Mouse (Mus musculus) neutrophil, adult 83 days (primary cell): ENCODE data around the gene Cntrob. TPM values are rescaled to one million over a fixed set of nuclear protein-coding genes. Genes with fewer than 3 reads are reported as not detected.

ENCODE experiments used
- total RNA-seq, 2 experiments: library from RNA; stranded (reverse); gene quantifications; one replicate each; pipeline ENCODE4 v1.2.4; 2023

The Cntrob gene
- 10 to 100 TPM; 12.5 to 15.6 TPM for total RNA-seq

GRCm38 (mm10) chr11:69323667-69324111, at the start of gene Cntrob, which contains the start of gene Trappc1:
Gene Cntrob, minus strand, starts transcription at chr11:69323775.
Gene Trappc1, plus strand, starts transcription at chr11:69323980.

GRCm38 (mm10) chr11:69369215-69369989, 45.8 kb upstream of the Cntrob start, which contains the start of gene Chd3:
Gene Chd3, minus strand, starts transcription at chr11:69369406.

GRCm38 (mm10) chr11:69340161-69341131, 16.9 kb upstream of the Cntrob start, which contains the start of gene Rnf227:
Gene Rnf227, plus strand, starts transcription at chr11:69340461.

GRCm38 (mm10) chr11:69325628-69326407, 2.2 kb upstream of the Cntrob start, which contains the start of gene Kcnab3:
Gene Kcnab3, plus strand, starts transcription at chr11:69326258.

Other genes with a start within 250 kb of the Cntrob start
- gene Vamp2, start 235.3 kb downstream of the Cntrob start, total RNA-seq: 100 to 1,000 TPM; 228 to 249 TPM
- gene Per1, start 228.6 kb downstream of the Cntrob start, total RNA-seq: 100 to 1,000 TPM; 205 to 241 TPM
- gene Hes7, start 203.4 kb downstream of the Cntrob start, total RNA-seq: not detected
- gene 9130213A22Rik, start 201.2 kb downstream of the Cntrob start, total RNA-seq: not detected
- gene Aloxe3, start 197.9 kb downstream of the Cntrob start, total RNA-seq: under 1 TPM in 1 of 2 experiments, not detected in 1; 0.09 TPM
- not detected for gene Alox12b, start 166.8 kb downstream of the Cntrob start, total RNA-seq
- gene Alox8, start 125.9 kb downstream of the Cntrob start, total RNA-seq: under 1 TPM; 0.11 to 0.28 TPM
- not detected for gene Gucy2e, start 86.7 kb downstream of the Cntrob start, total RNA-seq
- gene Trappc1, start 205 bp upstream of the Cntrob start, total RNA-seq: 10 to 100 TPM; 44.7 to 46.6 TPM
- under 1 TPM; 0.31 to 0.42 TPM for gene Kcnab3, start 2.5 kb upstream of the Cntrob start, total RNA-seq
- gene Rnf227, start 16.7 kb upstream of the Cntrob start, total RNA-seq: 1 to 10 TPM in 1 of 2 experiments, under 1 TPM in 1; 0.75 to 1.1 TPM
- 10 to 100 TPM; 12.7 to 16.7 TPM for gene Chd3, start 45.6 kb upstream of the Cntrob start, total RNA-seq
- gene Naa38, start 71.7 kb upstream of the Cntrob start, total RNA-seq: 10 to 100 TPM; 47.3 to 48.0 TPM
- gene Cyb5d1, start 71.9 kb upstream of the Cntrob start, total RNA-seq: 10 to 100 TPM; 23.5 to 27.2 TPM
- gene Tmem88, start 74.5 kb upstream of the Cntrob start, total RNA-seq: 10 to 100 TPM in 1 of 2 experiments, 1 to 10 TPM in 1; 9.2 to 11.9 TPM
- 100 to 1,000 TPM; 148 to 175 TPM for gene Kdm6b, start 89.9 kb upstream of the Cntrob start, total RNA-seq
- 1 to 10 TPM; 9.6 to 9.8 TPM for gene Dnah2, start 225.3 kb upstream of the Cntrob start, total RNA-seq
- gene Efnb3, start 236.4 kb upstream of the Cntrob start, total RNA-seq: under 1 TPM; 0.18 to 0.20 TPM